Mouse (Mus musculus): Measurements from ENCODE around the gene Mrgprb4.

The Mrgprb4 gene

DNA sequence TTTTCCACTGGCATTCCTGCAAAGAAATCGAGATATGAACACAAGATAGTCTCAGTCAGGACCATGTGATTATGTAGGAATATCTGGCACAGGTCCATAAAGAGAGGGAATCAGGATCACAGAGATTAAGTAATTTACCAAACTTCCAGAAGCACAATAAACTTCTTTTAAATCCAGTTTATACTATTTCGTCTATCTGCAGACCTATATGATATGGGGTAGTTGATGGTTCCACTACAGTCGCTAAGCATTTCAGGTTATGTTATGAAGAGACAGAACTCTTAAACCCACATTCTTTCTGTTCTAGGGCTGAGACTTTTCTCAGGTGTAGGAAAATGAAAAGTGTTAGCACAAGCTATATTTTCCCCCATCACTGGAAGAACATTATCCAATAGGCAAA is at the start of gene Mrgprb4:
Gene Mrgprb4 (minus strand): TSS at position 101 of the 400 bp plus-strand sequence.
- DNase-seq (ENCODE audit: low read depth, low spot score): no peak

DNA sequence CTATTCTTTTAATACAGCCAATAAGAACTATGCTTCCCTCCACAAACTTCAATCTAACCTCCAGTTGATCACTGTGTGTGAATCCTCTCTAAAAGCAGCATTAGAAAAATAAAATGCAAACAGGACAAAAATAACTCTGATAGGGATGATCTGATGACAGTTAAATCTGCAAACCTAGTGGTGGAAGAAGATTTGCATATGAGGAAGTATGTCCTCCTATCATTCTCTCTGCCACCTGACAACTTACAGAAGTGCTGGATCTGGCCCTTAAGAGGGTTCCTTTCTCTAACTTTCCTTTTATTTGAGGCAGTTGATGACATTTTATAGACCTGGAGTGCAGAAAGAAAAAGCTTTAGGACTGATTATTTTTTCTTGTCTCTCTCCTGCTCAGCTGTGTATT is 27.0 kb upstream of the Mrgprb4 start:
- no peak for DNase-seq (ENCODE audit: low read depth, low spot score)

DNA sequence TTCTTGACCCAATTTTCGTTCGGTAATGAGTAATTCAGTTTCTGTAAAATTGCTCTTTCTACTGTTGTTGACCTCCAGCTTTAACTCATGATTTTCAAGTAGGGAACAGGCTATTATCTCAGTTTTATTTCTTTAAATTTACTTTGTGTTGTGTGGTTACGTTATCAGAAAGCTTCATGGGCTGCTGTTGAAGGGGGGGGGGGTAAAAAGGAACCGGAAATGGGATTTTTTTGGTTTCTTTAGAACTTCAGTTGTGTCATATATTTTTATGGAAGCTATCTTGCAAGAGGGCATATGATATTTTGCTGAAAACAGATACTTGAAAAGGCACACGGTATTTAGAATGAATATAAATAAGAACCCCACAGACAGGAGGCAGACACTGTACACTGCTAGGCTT is 26.0 kb upstream of the Mrgprb4 start:
- DNase-seq (ENCODE audit: low read depth, low spot score): no peak

DNA sequence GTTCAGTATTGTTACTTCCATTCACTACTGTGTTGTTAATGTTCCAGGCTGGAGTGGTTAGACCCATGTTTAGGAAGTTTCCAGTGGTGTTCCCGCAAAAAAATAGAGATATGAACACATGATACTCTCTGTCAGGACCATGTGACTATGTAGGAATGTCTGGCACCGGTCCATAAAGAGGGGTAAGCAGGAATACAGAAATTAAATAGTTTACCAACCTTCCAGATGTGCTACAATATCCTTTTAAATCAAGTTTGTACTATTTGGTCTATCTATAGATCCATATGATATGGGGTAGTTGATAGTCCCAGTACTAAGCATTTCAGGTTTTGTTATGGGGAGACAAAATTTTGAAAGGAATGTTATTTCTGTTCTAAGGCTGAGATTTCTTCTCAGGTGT is 30.2 kb downstream of the Mrgprb4 start, which contains the start of gene Mrgprb5:
Gene Mrgprb5 (minus strand): TSS at position 101 of the 400 bp plus-strand sequence.
- no peak for DNase-seq (ENCODE audit: low read depth, low spot score)

DNA sequence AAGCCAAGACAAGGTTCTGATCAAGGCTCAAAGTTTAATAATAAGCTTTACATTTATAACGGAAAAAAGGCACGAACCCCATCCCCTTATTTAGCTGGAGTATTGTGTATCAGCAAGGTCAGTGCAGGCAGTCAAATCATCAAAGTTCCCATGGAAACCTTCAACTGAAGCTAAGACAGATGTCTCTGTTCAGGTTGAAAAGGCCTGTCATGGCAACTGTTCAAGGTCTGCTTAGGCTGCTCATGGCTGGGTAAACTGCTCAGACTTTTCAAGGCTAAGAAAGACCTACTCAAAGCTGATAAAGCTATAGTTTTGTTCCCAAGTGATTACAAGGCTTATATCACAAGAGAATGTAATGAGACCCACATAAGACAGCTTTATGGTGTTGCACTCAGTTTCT is 31.6 kb downstream of the Mrgprb4 start:
- no peak for DNase-seq (ENCODE audit: low read depth, low spot score)

Measured in brain, adult 2 months (tissue).